Mouse (Mus musculus) MEL (cell line): Measurements from ENCODE around the gene Psmd3.

ENCODE experiments used
- CTCF ChIP-seq, 3 experiments: IDR thresholded peaks in 2 of 3; conservative IDR thresholded peaks in 1 of 3; 2 replicates each; pipeline ENCODE4 v1.5.1; 2011 to 2012; ENCODE audit warnings: low read length in 3 of 3, low read depth in 2 of 3, mild to moderate bottlenecking in 2 of 3, improper control_type of control experiment in 1 of 3, inconsistent platforms in 1 of 3, mixed read lengths in 1 of 3, moderate library complexity in 1 of 3; ENCODE audit not compliant: control insufficient read depth in 1 of 3, insufficient read depth in 1 of 3, poor library complexity in 1 of 3, severe bottlenecking in 1 of 3
- E2F4 ChIP-seq: IDR thresholded peaks from 2 replicates; pipeline ENCODE4 v1.6.1; 2011; ENCODE audit warnings: low read depth, low read length, improper control_type of control experiment, borderline replicate concordance
- JUND ChIP-seq: IDR thresholded peaks from 2 replicates; pipeline ENCODE4 v1.6.1; 2011; ENCODE audit warnings: low read depth, mild to moderate bottlenecking, improper control_type of control experiment, low read length
- POLR2A ChIP-seq, 2 experiments: IDR thresholded peaks; 2 replicates each; pipeline ENCODE4 v1.6.1; 2011 to 2012; ENCODE audit warnings: low read length in 2 of 2, mild to moderate bottlenecking in 2 of 2, control low read depth in 1 of 2, improper control_type of control experiment in 1 of 2, low read depth in 1 of 2, moderate library complexity in 1 of 2; ENCODE audit not compliant: control insufficient read depth in 1 of 2, insufficient read depth in 1 of 2, poor library complexity in 1 of 2

- TF ChIP-seq POLR2A (IDR thresholded peaks at IDR 0.05; ENCODE audit: control insufficient read depth in 1 of 2, insufficient read depth in 1 of 2, low read depth in 1 of 2, low read length in 2 of 2, poor library complexity in 1 of 2) (no peak), JUND (no peak), CTCF (IDR thresholded peaks at IDR 0.05 in 2 of 3, conservative IDR thresholded peaks at IDR 0.05 in 1 of 3; ENCODE audit: control insufficient read depth in 1 of 3, insufficient read depth in 1 of 3, low read depth in 2 of 3, low read length in 3 of 3, poor library complexity in 1 of 3, severe bottlenecking in 1 of 3) (no peak), E2F4 (no peak)
Observed at GRCm38 (mm10) chr11:98640091-98640490, 42.3 kb upstream of the Psmd3 start.
